Mouse (Mus musculus): ENCODE results near the gene BC034090. TPM values are rescaled to one million over a fixed set of nuclear protein-coding genes. Genes with fewer than 3 reads are reported as not detected.

The BC034090 gene
- polyA plus RNA-seq (2014; fragmentation: Illumina TruSeq; extraction: RNeasy Lipid Tissue Mini Kit (QIAGEN cat#74804); ENCODE audit: low read depth, low replicate concordance) = 13.5 TPM

DNA sequence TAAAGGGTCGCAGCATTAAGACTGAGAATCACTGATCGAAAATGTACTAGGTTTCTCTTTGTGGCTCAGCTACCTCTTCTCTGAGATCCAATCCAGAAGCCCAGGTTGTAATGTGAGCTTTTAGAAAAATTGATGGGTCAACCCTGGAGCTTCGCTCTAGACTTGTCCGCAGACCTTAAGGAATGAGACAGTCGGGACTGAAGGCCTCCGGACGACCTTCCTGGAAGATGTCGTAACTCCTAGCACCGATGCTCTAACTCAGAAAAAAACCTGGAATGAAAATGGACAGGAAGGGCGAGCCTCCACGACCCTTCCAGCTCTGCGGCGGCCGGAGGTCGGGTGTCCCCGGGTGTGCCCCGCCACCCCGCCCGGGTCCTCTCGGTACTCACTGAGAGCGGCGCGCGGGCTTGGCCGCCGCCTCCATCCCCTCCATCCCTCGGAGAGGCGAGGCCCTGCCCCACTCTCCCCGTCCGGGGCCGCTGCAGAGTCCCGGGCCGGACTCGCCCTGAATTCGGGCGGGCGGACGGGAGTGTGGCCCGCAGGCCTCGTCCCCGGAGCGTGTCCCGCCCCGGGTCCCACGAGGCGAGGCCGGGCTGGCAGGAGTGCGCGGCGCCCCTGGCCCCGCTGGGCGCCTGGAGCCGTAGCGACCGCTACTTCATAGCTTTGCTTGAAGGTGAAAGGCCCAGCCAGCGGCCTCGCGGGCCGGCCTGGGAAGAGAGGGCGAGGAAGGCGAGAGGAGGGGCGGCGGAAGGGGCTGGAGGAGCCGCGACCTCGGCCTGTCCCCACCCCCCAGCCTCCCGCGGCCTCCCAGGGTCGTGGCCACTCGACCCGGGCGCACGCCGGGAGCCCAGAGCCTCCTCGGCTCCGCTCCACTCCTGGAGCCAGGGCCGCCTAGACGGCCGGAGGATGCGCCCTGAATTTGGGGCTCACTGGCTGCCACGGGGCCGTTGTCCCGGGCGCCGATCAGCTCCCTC lies at the start of gene BC034090:
TSS of gene BC034090 (minus strand) at position 648 of the 974 bp plus-strand sequence.

Other genes with a start within 250 kb of the BC034090 start
- gene Ier5, start 144.8 kb downstream of the BC034090 start, polyA plus RNA-seq (2014; fragmentation: Illumina TruSeq; extraction: RNeasy Lipid Tissue Mini Kit (QIAGEN cat#74804); ENCODE audit: low read depth, low replicate concordance) = 10.5 TPM
- 22.1 TPM for gene Mr1, start 97.6 kb downstream of the BC034090 start, polyA plus RNA-seq (2014; fragmentation: Illumina TruSeq; extraction: RNeasy Lipid Tissue Mini Kit (QIAGEN cat#74804); ENCODE audit: low read depth, low replicate concordance)
- 10.5 TPM for gene Stx6, start 85.7 kb downstream of the BC034090 start, polyA plus RNA-seq (2014; fragmentation: Illumina TruSeq; extraction: RNeasy Lipid Tissue Mini Kit (QIAGEN cat#74804); ENCODE audit: low read depth, low replicate concordance)
- gene Xpr1, start 173.0 kb upstream of the BC034090 start, polyA plus RNA-seq (2014; fragmentation: Illumina TruSeq; extraction: RNeasy Lipid Tissue Mini Kit (QIAGEN cat#74804); ENCODE audit: low read depth, low replicate concordance) = 85.7 TPM